Mouse (Mus musculus) lung, postnatal 0 days (tissue): ENCODE measurements around the gene Slc13a4.

ENCODE experiments used
- CTCF ChIP-seq: IDR thresholded peaks from 2 replicates; pipeline ENCODE4 v1.5.1; 2016; ENCODE audit warnings: antibody characterized with exemption, mild to moderate bottlenecking
- EP300 ChIP-seq: IDR thresholded peaks from 2 replicates; pipeline ENCODE4 v1.6.1; 2016; ENCODE audit warnings: antibody characterized with exemption, mild to moderate bottlenecking, control low read depth

- TF ChIP-seq CTCF: no peak
- no peak for TF ChIP-seq EP300
These were observed 29.9 kb downstream of the Slc13a4 start for GRCm38 (mm10) chr6:35277903-35278587.
